Mouse (Mus musculus) MEL (cell line): ENCODE results near the gene F2. TPM values are rescaled to one million over a fixed set of nuclear protein-coding genes. Genes with fewer than 3 reads are reported as not detected.

Source experiments
- DNase-seq: peaks from one replicate; pipeline ENCODE4 v3.0.0; 2011; ENCODE audit warnings: low read depth, low spot score
- H3K27ac ChIP-seq: 2 replicates; pipeline ENCODE4 v1.5.1; 2012; ENCODE audit warnings: low read depth, mild to moderate bottlenecking, control low read depth, low read length, moderate library complexity; ENCODE audit not compliant: control insufficient read depth
- H3K27me3 ChIP-seq, 2 experiments: fragments of 150-350 bp in 1 of 2; sonication (generic) in 1 of 2; 2 replicates each; pipeline ENCODE4 v1.6.1; 2012; ENCODE audit warnings: low read length in 2 of 2, mild to moderate bottlenecking in 2 of 2, improper control_type of control experiment in 1 of 2, moderate library complexity in 1 of 2; ENCODE audit not compliant: insufficient read depth in 2 of 2, control insufficient read depth in 1 of 2
- H3K36me3 ChIP-seq, 2 experiments: 2 replicates each; pipeline ENCODE4 v1.6.1; 2012 to 2014; ENCODE audit warnings: low read length in 2 of 2, improper control_type of control experiment in 1 of 2, inconsistent platforms in 1 of 2, mild to moderate bottlenecking in 1 of 2; ENCODE audit not compliant: insufficient read depth in 2 of 2, control insufficient read depth in 1 of 2
- H3K4me1 ChIP-seq, 2 experiments: fragments of 150-350 bp in 1 of 2; sonication (generic) in 1 of 2; 2 replicates each; pipeline ENCODE4 v1.6.1; 2012; ENCODE audit warnings: low read length in 2 of 2, improper control_type of control experiment in 1 of 2, mild to moderate bottlenecking in 1 of 2; ENCODE audit not compliant: insufficient read depth in 2 of 2, control insufficient read depth in 1 of 2
- H3K4me3 ChIP-seq, 2 experiments: fragments of 150-350 bp in 1 of 2; sonication (generic) in 1 of 2; 2 replicates each; pipeline ENCODE4 v1.5.1; 2012; ENCODE audit warnings: low read depth in 2 of 2, low read length in 2 of 2, mild to moderate bottlenecking in 2 of 2, moderate library complexity in 2 of 2, control low read depth in 1 of 2, improper control_type of control experiment in 1 of 2; ENCODE audit not compliant: control insufficient read depth in 1 of 2, insufficient read depth in 1 of 2
- H3K79me2 ChIP-seq: 2 replicates; pipeline ENCODE4 v1.6.1; 2012; ENCODE audit warnings: mild to moderate bottlenecking, low read length, moderate library complexity; ENCODE audit not compliant: control insufficient read depth, poor library complexity, insufficient read depth
- H3K9ac ChIP-seq: 2 replicates; pipeline ENCODE4 v1.6.1; 2012; ENCODE audit warnings: low read depth, mild to moderate bottlenecking, control low read depth, low read length, moderate library complexity; ENCODE audit not compliant: control insufficient read depth, poor library complexity, severe bottlenecking
- H3K9me3 ChIP-seq: fragments of 150-350 bp; sonication (generic); replicated peaks from 2 replicates; pipeline ENCODE4 v1.6.1; 2012; ENCODE audit warnings: mild to moderate bottlenecking, low read length, improper control_type of control experiment, moderate library complexity; ENCODE audit not compliant: insufficient read depth
- CHD2 ChIP-seq: IDR thresholded peaks from 2 replicates; pipeline ENCODE4 v1.6.1; 2011; ENCODE audit warnings: low read length, improper control_type of control experiment
- ELF1 ChIP-seq: IDR thresholded peaks from 2 replicates; pipeline ENCODE4 v1.6.1; 2014; ENCODE audit warnings: low read depth, mild to moderate bottlenecking, inconsistent platforms, low read length, improper control_type of control experiment, moderate library complexity
- EP300 ChIP-seq, 2 experiments: IDR thresholded peaks; 2 replicates each; pipeline ENCODE4 v1.6.1; 2011; ENCODE audit warnings: improper control_type of control experiment in 2 of 2, low read length in 2 of 2, low read depth in 1 of 2, mild to moderate bottlenecking in 1 of 2
- GABPA ChIP-seq: IDR thresholded peaks from 2 replicates; pipeline ENCODE4 v1.6.1; 2012; ENCODE audit warnings: low read depth, mild to moderate bottlenecking, inconsistent platforms, low read length, improper control_type of control experiment, moderate library complexity
- GATA1 ChIP-seq: IDR thresholded peaks from 2 replicates; pipeline ENCODE4 v1.6.1; 2011; ENCODE audit warnings: low read depth, low read length, improper control_type of control experiment
- HCFC1 ChIP-seq: IDR thresholded peaks from 2 replicates; pipeline ENCODE4 v1.6.1; 2012; ENCODE audit warnings: low read depth, mild to moderate bottlenecking, inconsistent platforms, low read length, improper control_type of control experiment, moderate library complexity
- KAT2A ChIP-seq: conservative IDR thresholded peaks from 2 replicates; pipeline ENCODE4 v1.6.1; 2012; ENCODE audit warnings: low read depth, low read length, improper control_type of control experiment, inconsistent platforms
- MAFK ChIP-seq: IDR thresholded peaks from 2 replicates; pipeline ENCODE4 v1.6.1; 2011; ENCODE audit warnings: low read depth, mild to moderate bottlenecking, low read length, improper control_type of control experiment, borderline replicate concordance
- MAX ChIP-seq: IDR thresholded peaks from 2 replicates; pipeline ENCODE4 v1.6.1; 2011; ENCODE audit warnings: low read length, improper control_type of control experiment
- MAZ ChIP-seq: IDR thresholded peaks from 2 replicates; pipeline ENCODE4 v1.6.1; 2012; ENCODE audit warnings: low read depth, mild to moderate bottlenecking, inconsistent platforms, low read length, improper control_type of control experiment
- MEF2A ChIP-seq: IDR thresholded peaks from 2 replicates; pipeline ENCODE4 v1.6.1; 2014; ENCODE audit warnings: low read depth, mild to moderate bottlenecking, inconsistent platforms, low read length, improper control_type of control experiment; ENCODE audit not compliant: poor library complexity, insufficient replicate concordance, severe bottlenecking; ENCODE audit errors: extremely low read depth
- MYC ChIP-seq: IDR thresholded peaks from 2 replicates; pipeline ENCODE4 v1.6.1; 2011; ENCODE audit warnings: low read depth, mild to moderate bottlenecking, low read length, improper control_type of control experiment, moderate library complexity
- NELFE ChIP-seq: IDR thresholded peaks from 2 replicates; pipeline ENCODE4 v1.6.1; 2011; ENCODE audit warnings: low read depth, low read length, improper control_type of control experiment
- NRF1 ChIP-seq: IDR thresholded peaks from 2 replicates; pipeline ENCODE4 v1.6.1; 2014; ENCODE audit warnings: low read depth, mild to moderate bottlenecking, inconsistent platforms, low read length, improper control_type of control experiment, moderate library complexity; ENCODE audit not compliant: poor library complexity, insufficient read depth, severe bottlenecking
- POLR2A ChIP-seq, 2 experiments: IDR thresholded peaks; 2 replicates each; pipeline ENCODE4 v1.6.1; 2011 to 2012; ENCODE audit warnings: low read length in 2 of 2, mild to moderate bottlenecking in 2 of 2, control low read depth in 1 of 2, improper control_type of control experiment in 1 of 2, low read depth in 1 of 2, moderate library complexity in 1 of 2; ENCODE audit not compliant: control insufficient read depth in 1 of 2, insufficient read depth in 1 of 2, poor library complexity in 1 of 2
- POLR2AphosphoS5 ChIP-seq: IDR thresholded peaks from 2 replicates; pipeline ENCODE4 v1.6.1; 2012; ENCODE audit warnings: low read depth, borderline replicate concordance, mild to moderate bottlenecking, inconsistent platforms, low read length, moderate library complexity, mixed read lengths
- RCOR1 ChIP-seq: IDR thresholded peaks from 2 replicates; pipeline ENCODE4 v1.6.1; 2012; ENCODE audit warnings: low read depth, mild to moderate bottlenecking, inconsistent platforms, low read length, improper control_type of control experiment
- SIN3A ChIP-seq: IDR thresholded peaks from 2 replicates; pipeline ENCODE4 v1.6.1; 2012; ENCODE audit warnings: low read length, improper control_type of control experiment, inconsistent platforms
- TAL1 ChIP-seq: IDR thresholded peaks from 2 replicates; pipeline ENCODE4 v1.6.1; 2012; ENCODE audit warnings: mild to moderate bottlenecking, inconsistent platforms, low read length, moderate library complexity, mixed read lengths
- TBP ChIP-seq: IDR thresholded peaks from 2 replicates; pipeline ENCODE4 v1.8.0; 2011; ENCODE audit warnings: low read depth, low read length, improper control_type of control experiment
- TCF12 ChIP-seq: IDR thresholded peaks from 2 replicates; pipeline ENCODE4 v1.6.1; 2014; ENCODE audit warnings: low read depth, mild to moderate bottlenecking, inconsistent platforms, low read length, improper control_type of control experiment, moderate library complexity
- UBTF ChIP-seq: IDR thresholded peaks from 2 replicates; pipeline ENCODE4 v1.6.1; 2012; ENCODE audit warnings: low read depth, mild to moderate bottlenecking, inconsistent platforms, low read length, improper control_type of control experiment, moderate library complexity, borderline replicate concordance; ENCODE audit not compliant: insufficient read depth
- USF1 ChIP-seq: IDR thresholded peaks from 2 replicates; pipeline ENCODE4 v1.6.1; 2014; ENCODE audit warnings: low read depth, mild to moderate bottlenecking, inconsistent platforms, low read length, improper control_type of control experiment, moderate library complexity
- USF2 ChIP-seq, 2 experiments: IDR thresholded peaks; 2 replicates each; pipeline ENCODE4 v1.6.1; 2011 to 2012; ENCODE audit warnings: improper control_type of control experiment in 2 of 2, low read length in 2 of 2, borderline replicate concordance in 1 of 2, inconsistent platforms in 1 of 2, low read depth in 1 of 2, mild to moderate bottlenecking in 1 of 2; ENCODE audit not compliant: insufficient read depth in 1 of 2
- ZMIZ1 ChIP-seq: IDR thresholded peaks from 2 replicates; pipeline ENCODE4 v1.6.1; 2012; ENCODE audit warnings: low read depth, mild to moderate bottlenecking, inconsistent platforms, low read length, improper control_type of control experiment, moderate library complexity
- ZNF384 ChIP-seq: IDR thresholded peaks from 2 replicates; pipeline ENCODE4 v1.6.1; 2012; ENCODE audit warnings: low read depth, mild to moderate bottlenecking, inconsistent platforms, low read length, improper control_type of control experiment
- polyA plus RNA-seq, 2 experiments: library from polyadenylated mRNA; stranded (reverse) in 1 of 2; unstranded in 1 of 2; fragments of >175 nt in 1 of 2; fragments of >200 nt in 1 of 2; gene quantifications; 2 replicates each; pipeline versions ENCODE4 v1.2.1 to v1.2.4; 2012; ENCODE audit warnings: low replicate concordance in 2 of 2, low read depth in 1 of 2; ENCODE audit not compliant: insufficient read length in 2 of 2, insufficient read depth in 1 of 2, missing spikeins in 1 of 2
- total RNA-seq: library from RNA; depleted of rRNA; stranded (reverse); fragments of 300-350 nt; gene quantifications from 2 replicates; pipeline ENCODE4 v1.2.3, GENCODE M21; 2012

F2 gene
- total and polyA plus RNA-seq, 3 experiments, result 0.04 to 0.06 TPM; not detected in 1

GRCm38 (mm10) chr2:91651458-91652258, 15.4 kb upstream of the F2 start:
- H3K79me2 ChIP-seq, result peaks cover 26% of the 10 kb centered on the region
- no peak for TF ChIP-seq USF1
- no peak for TF ChIP-seq NRF1
- no peak for TF ChIP-seq KAT2A
- TF ChIP-seq MYC, result no peak
- TF ChIP-seq USF2 (IDR thresholded peaks at IDR 0.05; ENCODE audit: borderline replicate concordance in 1 of 2, insufficient read depth in 1 of 2, low read depth in 1 of 2, low read length in 2 of 2), result no peak
- TF ChIP-seq MAZ, result no peak
- no peak for TF ChIP-seq MAX
- TF ChIP-seq NELFE, result no peak
- TF ChIP-seq GABPA, result no peak
- TF ChIP-seq CHD2, result no peak
- no peak for TF ChIP-seq MAFK
- TF ChIP-seq ZMIZ1, result no peak
- TF ChIP-seq MEF2A, result no peak
- no peak for TF ChIP-seq ZNF384
- no peak for TF ChIP-seq POLR2A (IDR thresholded peaks at IDR 0.05; ENCODE audit: control insufficient read depth in 1 of 2, insufficient read depth in 1 of 2, low read depth in 1 of 2, low read length in 2 of 2, poor library complexity in 1 of 2)
- no peaks in the 10 kb centered on the region for H3K27me3 ChIP-seq
- peaks cover 0 to 5% of the 10 kb centered on the region in 2 experiments; a peak in 3 of 4 replicates for H3K4me1 ChIP-seq
- H3K27ac ChIP-seq, result no peak overlapping the region
- peaks cover 0 to 4% of the 10 kb centered on the region in 2 experiments for H3K36me3 ChIP-seq
- H3K9me3 ChIP-seq, result no peaks in the 10 kb centered on the region
- DNase-seq, result no peak
- no peak overlapping the region for H3K9ac ChIP-seq
- H3K4me3 ChIP-seq, result no peak overlapping the region

GRCm38 (mm10) chr2:91650360-91650995, 14.3 kb upstream of the F2 start:
- no peaks in the 10 kb centered on the region for H3K9me3 ChIP-seq
- peaks cover 0 to 4% of the 10 kb centered on the region in 2 experiments; a peak in 3 of 4 replicates for H3K36me3 ChIP-seq
- peak overlapping the region; percentile 79 to 83 for H3K4me3 ChIP-seq
- no peak for TF ChIP-seq ZNF384
- no peak for TF ChIP-seq ZMIZ1
- TF ChIP-seq GATA1, result peak; percentile 52; the same call in 1 of the 2 replicates
- TF ChIP-seq TCF12, result no peak
- no peak for TF ChIP-seq TAL1
- TF ChIP-seq EP300 (IDR thresholded peaks at IDR 0.05; ENCODE audit: low read depth in 1 of 2, low read length in 2 of 2), result 0 out of 4 replicates have a peak, but pooled peaks of 1 of the 2 experiments have one; percentile 34
- TF ChIP-seq MAX, result peak; percentile 43; the same call in 1 of the 2 replicates
- no peak for TF ChIP-seq POLR2AphosphoS5
- no peak for TF ChIP-seq NRF1
- no peak for TF ChIP-seq ELF1
- TF ChIP-seq POLR2A (IDR thresholded peaks at IDR 0.05; ENCODE audit: control insufficient read depth in 1 of 2, insufficient read depth in 1 of 2, low read depth in 1 of 2, low read length in 2 of 2, poor library complexity in 1 of 2), result no peak; a peak in 1 of 4 replicates
- no peak for TF ChIP-seq HCFC1
- TF ChIP-seq TBP, result no peak
- no peak; the same call in 1 of the 2 replicates for TF ChIP-seq SIN3A
- no peak for TF ChIP-seq MEF2A
- TF ChIP-seq RCOR1, result 0 out of 2 replicates have a peak, but pooled peaks have one; percentile 45
- no peak for TF ChIP-seq UBTF
- no peak for TF ChIP-seq MAFK
- no peaks in the 10 kb centered on the region for H3K27me3 ChIP-seq
- peak; percentile 88 for DNase-seq
- peaks cover 0 to 5% of the 10 kb centered on the region in 2 experiments; a peak in 2 of 4 replicates for H3K4me1 ChIP-seq
- H3K79me2 ChIP-seq, result peaks cover 26% of the 10 kb centered on the region
- H3K9ac ChIP-seq, result peak overlapping the region; percentile 75
- H3K27ac ChIP-seq, result peak overlapping the region; percentile 90
